Mouse (Mus musculus): ENCODE data around the gene Pfas. TPM values are rescaled to one million over a fixed set of nuclear protein-coding genes. Genes with fewer than 3 reads are reported as not detected.
A peak's percentile ranks its signal among the peaks of the same experiment; 100 is the strongest.

Gene Pfas
- polyA plus RNA-seq, 2 experiments, result 22.0 to 27.0 TPM

DNA sequence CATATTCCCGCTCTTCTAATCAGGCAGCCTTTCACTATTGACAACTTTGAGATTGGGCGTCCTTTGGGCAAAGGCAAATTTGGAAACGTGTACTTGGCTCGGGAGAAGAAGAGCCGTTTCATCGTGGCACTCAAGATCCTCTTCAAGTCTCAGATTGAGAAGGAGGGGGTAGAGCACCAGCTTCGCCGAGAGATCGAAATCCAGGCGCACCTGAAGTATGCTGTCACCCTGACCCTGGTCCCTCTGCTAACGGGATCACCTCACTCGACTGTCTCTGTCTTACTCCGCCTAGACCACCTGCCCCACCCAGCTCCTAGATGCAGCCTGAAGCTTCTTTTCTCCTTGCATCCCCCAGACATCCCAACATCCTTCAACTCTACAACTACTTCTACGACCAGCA is 39.9 kb upstream of the Pfas start:
- no peak for TF ChIP-seq POLR2A (IDR thresholded peaks at IDR 0.05; ENCODE audit: borderline replicate concordance, extremely low read depth, insufficient read depth, insufficient read length)

DNA sequence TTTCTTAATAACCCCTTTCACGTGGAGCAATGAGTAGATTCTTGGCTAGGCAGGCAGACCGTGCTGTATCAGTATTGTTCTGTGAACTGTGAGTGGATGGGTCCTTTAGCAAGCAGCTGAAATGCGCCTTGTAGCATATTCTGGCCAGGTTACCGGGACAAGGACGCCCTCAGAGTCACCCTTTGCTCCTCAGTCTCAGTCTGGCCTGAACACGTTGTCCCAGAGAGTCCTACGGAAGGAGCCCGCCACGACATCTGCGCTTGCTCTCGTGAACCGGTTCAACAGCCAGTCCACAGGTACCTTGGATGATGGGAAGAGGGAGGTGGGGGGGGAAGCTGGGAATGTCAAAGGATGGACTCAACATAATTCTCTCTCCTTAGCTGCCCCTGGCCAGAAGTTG is 39.3 kb upstream of the Pfas start:
- no peak for TF ChIP-seq POLR2A (IDR thresholded peaks at IDR 0.05; ENCODE audit: borderline replicate concordance, extremely low read depth, insufficient read depth, insufficient read length)
- no peak overlapping the region for H3K9ac ChIP-seq (ENCODE audit: low read depth, low read length, severe bottlenecking)
- no peak for ATAC-seq (ENCODE audit: low FRiP score, low read depth)
- no peak overlapping the region for H3K27ac ChIP-seq (replicated peaks; ENCODE audit: low read depth, low read length)
- WGBS, result 92% methylated on average over 12 of the region's 12 CpGs
- H3K4me2 ChIP-seq (replicated peaks; ENCODE audit: low read depth, low read length, severe bottlenecking), result peak overlapping the region; percentile 81; the same call in 1 of the 2 replicates
- no peak for DNase-seq (ENCODE audit: low spot score)
- H3K27me3 ChIP-seq (ENCODE audit: control insufficient read depth, insufficient read depth, low read length), result no peaks in the 10 kb centered on the region
- H3K9me3 ChIP-seq (ENCODE audit: control insufficient read depth, low read length), result no peaks in the 10 kb centered on the region
- H3K4me3 ChIP-seq (replicated peaks; ENCODE audit: low read length), result no peak overlapping the region
- H3K36me3 ChIP-seq (ENCODE audit: control insufficient read depth, insufficient read depth, low read length), result peaks cover 38% of the 10 kb centered on the region
- peaks cover 14% of the 10 kb centered on the region; the same call in 1 of the 2 replicates for H3K4me1 ChIP-seq (ENCODE audit: control insufficient read depth, insufficient read depth, low read length)

More for the DNA sequence above, 39.9 kb upstream of the Pfas start:
- DNase-seq (ENCODE audit: low spot score) (no peak), ATAC-seq (ENCODE audit: low FRiP score, low read depth) (no peak)
- Histone ChIP-seq H3K36me3 (ENCODE audit: control insufficient read depth, insufficient read depth, low read length) (peaks cover 39% of the 10 kb centered on the region), H3K9me3 (ENCODE audit: control insufficient read depth, low read length) (no peaks in the 10 kb centered on the region), H3K4me2 (replicated peaks; ENCODE audit: low read depth, low read length, severe bottlenecking) (no peak overlapping the region), H3K4me1 (ENCODE audit: control insufficient read depth, insufficient read depth, low read length) (peaks cover 14% of the 10 kb centered on the region; the same call in 1 of the 2 replicates), H3K4me3 (replicated peaks; ENCODE audit: low read length) (no peak overlapping the region), H3K27me3 (ENCODE audit: control insufficient read depth, insufficient read depth, low read length) (no peaks in the 10 kb centered on the region), H3K9ac (ENCODE audit: low read depth, low read length, severe bottlenecking) (no peak overlapping the region), H3K27ac (replicated peaks; ENCODE audit: low read depth, low read length) (no peak overlapping the region)
- WGBS, result 95% methylated on average over 14 of the region's 14 CpGs

DNA sequence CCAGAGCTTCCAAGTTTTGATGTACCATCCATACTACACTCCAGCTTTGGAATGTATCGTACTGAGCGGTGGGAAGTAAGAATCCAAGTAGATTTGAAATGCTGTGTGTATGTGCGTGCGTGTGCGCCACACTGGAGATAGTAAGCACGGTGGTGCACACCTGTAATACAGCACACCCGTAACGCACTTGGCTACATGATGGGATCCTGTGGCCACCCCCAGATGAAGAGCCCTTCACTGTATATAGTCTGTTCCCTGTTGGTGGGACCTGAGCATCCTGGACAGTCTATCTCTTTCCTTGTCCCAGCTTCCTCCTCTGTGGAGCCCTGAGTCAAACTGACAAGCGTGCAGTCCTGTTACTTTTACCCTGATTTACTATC is 38.1 kb upstream of the Pfas start:
- Histone ChIP-seq H3K9ac (ENCODE audit: low read depth, low read length, severe bottlenecking) (peak overlapping the region; percentile 75), H3K4me1 (ENCODE audit: control insufficient read depth, insufficient read depth, low read length) (peaks cover 14% of the 10 kb centered on the region; the same call in 1 of the 2 replicates), H3K9me3 (ENCODE audit: control insufficient read depth, low read length) (no peaks in the 10 kb centered on the region), H3K36me3 (ENCODE audit: control insufficient read depth, insufficient read depth, low read length) (peaks cover 33% of the 10 kb centered on the region), H3K27me3 (ENCODE audit: control insufficient read depth, insufficient read depth, low read length) (no peaks in the 10 kb centered on the region), H3K27ac (replicated peaks; ENCODE audit: low read depth, low read length) (no peak overlapping the region), H3K4me2 (replicated peaks; ENCODE audit: low read depth, low read length, severe bottlenecking) (peak overlapping the region; percentile 81), H3K4me3 (replicated peaks; ENCODE audit: low read length) (peak overlapping the region; percentile 83)
- ATAC-seq (ENCODE audit: low FRiP score, low read depth), result no peak
- no peak for DNase-seq (ENCODE audit: low spot score)
- no peak for TF ChIP-seq POLR2A (IDR thresholded peaks at IDR 0.05; ENCODE audit: borderline replicate concordance, extremely low read depth, insufficient read depth, insufficient read length)
- WGBS, result 9% methylated on average over 9 of the region's 9 CpGs

DNA sequence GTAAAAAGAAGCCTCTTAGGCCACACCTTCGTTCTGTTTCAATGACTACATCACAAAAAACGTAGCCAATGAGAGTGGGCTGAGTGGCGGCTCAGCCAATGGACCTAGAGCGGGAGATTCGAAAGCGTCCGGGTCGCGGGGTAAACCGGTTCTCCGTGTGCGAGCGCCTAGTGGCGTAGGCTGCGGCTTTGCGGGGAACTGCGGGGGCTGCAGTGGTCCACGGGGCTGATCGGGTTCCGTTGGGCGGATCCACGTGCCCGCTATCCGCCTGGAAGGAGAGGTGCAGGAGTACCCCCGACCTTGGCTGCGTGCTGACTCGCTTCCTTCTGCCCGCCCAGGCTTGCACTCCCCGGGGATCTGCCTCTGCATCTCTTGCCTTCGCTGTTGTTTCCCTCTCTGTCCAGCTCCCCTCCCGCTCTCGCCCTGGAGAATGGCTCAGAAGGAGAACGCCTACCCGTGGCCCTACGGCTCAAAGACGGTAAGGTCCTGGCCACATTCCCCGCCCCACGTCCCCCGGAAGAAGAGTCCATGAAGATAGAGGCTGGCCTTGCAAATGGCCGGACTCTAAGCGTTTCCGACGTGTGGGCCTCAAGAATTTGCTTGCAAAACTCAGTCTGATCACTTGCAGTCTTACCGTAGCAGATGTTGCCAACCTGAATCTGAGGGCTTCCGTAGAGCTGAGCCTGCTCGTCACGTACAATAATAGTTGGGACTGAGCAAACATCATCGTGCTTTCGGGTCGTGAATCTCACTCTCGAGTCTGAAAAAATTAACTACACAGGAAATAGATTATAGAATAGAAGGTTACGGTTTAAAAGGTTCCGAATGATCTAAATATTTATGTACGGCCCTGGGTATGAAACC is 37.5 kb upstream of the Pfas start, which contains the start of gene Aurkb:
Gene Aurkb, plus strand, starts transcription at position 117 of the 864 bp plus-strand sequence.
- peak; percentile 96 for DNase-seq (ENCODE audit: low spot score)
- ATAC-seq (ENCODE audit: low FRiP score, low read depth), result peak; percentile 58
- Histone ChIP-seq H3K27me3 (ENCODE audit: control insufficient read depth, insufficient read depth, low read length) (no peaks in the 10 kb centered on the region), H3K9ac (ENCODE audit: low read depth, low read length, severe bottlenecking) (peak within 1 kb of the TSS; percentile 75), H3K9me3 (ENCODE audit: control insufficient read depth, low read length) (no peaks in the 10 kb centered on the region), H3K4me3 (replicated peaks; ENCODE audit: low read length) (peak within 1 kb of the TSS; percentile 83), H3K4me1 (ENCODE audit: control insufficient read depth, insufficient read depth, low read length) (peaks cover 14% of the 10 kb centered on the region; the same call in 1 of the 2 replicates), H3K36me3 (ENCODE audit: control insufficient read depth, insufficient read depth, low read length) (peaks cover 28% of the 10 kb centered on the region), H3K4me2 (replicated peaks; ENCODE audit: low read depth, low read length, severe bottlenecking) (peak within 1 kb of the TSS; percentile 81), H3K27ac (replicated peaks; ENCODE audit: low read depth, low read length) (peak within 1 kb of the TSS; percentile 88)
- no peak for TF ChIP-seq POLR2A (IDR thresholded peaks at IDR 0.05; ENCODE audit: borderline replicate concordance, extremely low read depth, insufficient read depth, insufficient read length)
- WGBS, result 1% methylated on average over 51 of the region's 54 CpGs

DNA sequence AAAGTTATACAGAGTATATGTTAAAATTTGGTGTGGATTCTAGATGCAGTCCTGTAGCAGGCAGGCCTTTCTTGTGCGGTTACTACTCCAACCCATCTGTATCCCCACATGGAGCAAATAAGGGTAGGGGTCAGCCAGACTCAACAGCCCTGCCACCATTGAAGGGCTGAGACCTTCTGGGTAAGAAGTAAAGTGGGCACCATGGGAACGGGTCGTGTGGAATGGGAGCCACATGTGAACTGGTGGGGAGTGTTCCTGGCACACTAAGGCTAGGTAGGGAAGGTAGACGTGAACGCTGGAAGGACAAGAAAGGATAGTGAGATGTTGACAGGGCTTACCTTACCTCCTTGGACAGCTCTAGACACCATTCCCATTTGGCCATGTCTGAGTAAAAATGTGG is 29.9 kb upstream of the Pfas start:
- Histone ChIP-seq H3K9ac (ENCODE audit: low read depth, low read length, severe bottlenecking) (no peak overlapping the region), H3K27ac (replicated peaks; ENCODE audit: low read depth, low read length) (no peak overlapping the region), H3K4me2 (replicated peaks; ENCODE audit: low read depth, low read length, severe bottlenecking) (no peak overlapping the region), H3K36me3 (ENCODE audit: control insufficient read depth, insufficient read depth, low read length) (peaks cover 33% of the 10 kb centered on the region), H3K4me3 (replicated peaks; ENCODE audit: low read length) (no peak overlapping the region), H3K27me3 (ENCODE audit: control insufficient read depth, insufficient read depth, low read length) (no peaks in the 10 kb centered on the region), H3K4me1 (ENCODE audit: control insufficient read depth, insufficient read depth, low read length) (peaks cover 23% of the 10 kb centered on the region), H3K9me3 (ENCODE audit: control insufficient read depth, low read length) (no peaks in the 10 kb centered on the region)
- no peak for DNase-seq (ENCODE audit: low spot score)
- 71% methylated on average over 5 of the region's 5 CpGs for WGBS
- no peak for ATAC-seq (ENCODE audit: low FRiP score, low read depth)
- no peak for TF ChIP-seq POLR2A (IDR thresholded peaks at IDR 0.05; ENCODE audit: borderline replicate concordance, extremely low read depth, insufficient read depth, insufficient read length)

Measured in limb, embryonic 14.5 days (tissue).